10 mouse cellular contexts compared by ENCODE assay signal in the genomic region with DNA sequence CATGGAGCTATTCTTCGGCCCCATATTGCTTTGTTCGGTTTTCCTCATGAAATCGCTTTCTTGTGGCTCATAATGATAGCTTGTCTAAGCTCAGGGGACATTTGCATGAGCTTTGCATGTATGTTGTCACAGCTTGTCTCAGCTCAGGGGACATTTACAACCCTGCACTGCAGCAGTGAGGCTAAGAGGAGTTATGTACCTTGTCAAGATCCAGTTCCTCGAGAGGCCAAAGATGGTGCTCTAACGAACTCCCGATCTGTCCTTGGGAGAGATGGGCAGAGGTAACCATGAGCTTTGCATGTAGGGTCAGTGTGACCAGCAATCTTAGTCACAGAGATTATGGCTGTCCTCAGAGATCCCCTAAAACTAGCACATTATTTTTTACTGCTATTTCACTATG. TPM values are rescaled to one million over a fixed set of nuclear protein-coding genes. Genes with fewer than 3 reads are reported as not detected.
DNase-seq lines count a peak whose midpoint lies in the region; ATAC-seq lines count a peak whose summit lies in the region.
"Had no signal": no experiment of that assay in that cellular context is flagged by ENCODE, and none has a peak within 500 bp of the region (broad histone marks: within the 10 kb centered on the region; RNA-seq: fewer than 3 reads in every experiment).

No protein-coding gene starts in this region.

- DNase-seq in forebrain, embryonic 10.5 days (ENCODE audit: extremely low spot score, low spot score) = no peak
- no peak for DNase-seq in forebrain, embryonic 14.5 days (ENCODE audit: low spot score)
- DNase-seq in kidney, adult 9 months = no peak
- DNase-seq in embryonic facial prominence, embryonic 14.5 days (ENCODE audit: low spot score) = no peak
- DNase-seq in adrenal gland, adult (ENCODE audit: inconsistent age in 2 of 2, low spot score in 1 of 2) = no peak
- DNase-seq in retina, postnatal 1 day = no peak

- WGBS in forebrain, embryonic 10.5 days = 77% methylated on average over 6 of the region's 6 CpGs
- WGBS in forebrain, embryonic 14.5 days = 76% methylated on average over 6 of the region's 6 CpGs
- whole genome bisulfite sequencing in kidney, embryonic 16.5 days = 67% methylated on average over 6 of the region's 6 CpGs
- 73% methylated on average over 6 of the region's 6 CpGs for WGBS in embryonic facial prominence, embryonic 14.5 days
- WGBS in midbrain, embryonic 13.5 days = 66% methylated on average over 6 of the region's 6 CpGs

- peaks cover 5% of the 10 kb centered on the region; the same call in 1 of the 2 replicates for H3K27me3 ChIP-seq in forebrain, embryonic 10.5 days (ENCODE audit: poor library complexity, severe bottlenecking)
- no peaks in the 10 kb centered on the region for H3K27me3 ChIP-seq in forebrain, embryonic 14.5 days (replicated peaks; ENCODE audit: control insufficient read depth, insufficient read depth, low read length)
- H3K27me3 ChIP-seq in kidney, embryonic 16.5 days (ENCODE audit: insufficient read depth, low read length) = no peaks in the 10 kb centered on the region; the same call in 1 of the 2 replicates
- no peaks in the 10 kb centered on the region for H3K27me3 ChIP-seq in embryonic facial prominence, embryonic 14.5 days (replicated peaks; ENCODE audit: control insufficient read depth, insufficient read depth, low read length)
- H3K27me3 ChIP-seq in midbrain, embryonic 13.5 days = peaks cover 8% of the 10 kb centered on the region
- H3K27me3 ChIP-seq: Patski had no signal

- peak overlapping the region; percentile 81; the same call in 1 of the 2 replicates for H3K27ac ChIP-seq in forebrain, embryonic 10.5 days
- H3K27ac ChIP-seq in forebrain, embryonic 14.5 days (ENCODE audit: low read depth, low read length) = no peak overlapping the region
- H3K27ac ChIP-seq in kidney, embryonic 16.5 days (ENCODE audit: low read length) = no peak overlapping the region
- H3K27ac ChIP-seq in embryonic facial prominence, embryonic 14.5 days (replicated peaks; ENCODE audit: low read depth, low read length) = no peak overlapping the region
- no peak overlapping the region for H3K27ac ChIP-seq in midbrain, embryonic 13.5 days
- H3K27ac ChIP-seq: liver, embryonic 14.5 days had no signal

- H3K4me2 ChIP-seq in forebrain, embryonic 14.5 days (ENCODE audit: low read length) = no peak overlapping the region; the same call in 1 of the 2 replicates
- peak overlapping the region; percentile 61; the same call in 1 of the 2 replicates for H3K4me2 ChIP-seq in kidney, embryonic 16.5 days (replicated peaks; ENCODE audit: low read depth, low read length)
- H3K4me2 ChIP-seq in embryonic facial prominence, embryonic 14.5 days (ENCODE audit: low read depth, low read length) = peak overlapping the region; percentile 70; the same call in 1 of the 2 replicates
- H3K4me2 ChIP-seq in midbrain, embryonic 13.5 days (replicated peaks) = peak overlapping the region; percentile 57; the same call in 1 of the 2 replicates

- H3K9me3 ChIP-seq in forebrain, embryonic 10.5 days = no peaks in the 10 kb centered on the region
- H3K9me3 ChIP-seq in forebrain, embryonic 14.5 days (replicated peaks; ENCODE audit: control insufficient read depth, low read length) = no peaks in the 10 kb centered on the region
- H3K9me3 ChIP-seq in kidney, embryonic 16.5 days (ENCODE audit: low read length) = no peaks in the 10 kb centered on the region
- H3K9me3 ChIP-seq in embryonic facial prominence, embryonic 14.5 days (ENCODE audit: control insufficient read depth, low read length) = no peaks in the 10 kb centered on the region
- no peaks in the 10 kb centered on the region for H3K9me3 ChIP-seq in midbrain, embryonic 13.5 days

- H3K4me1 ChIP-seq in forebrain, embryonic 10.5 days = peaks cover 4% of the 10 kb centered on the region; the same call in 1 of the 2 replicates
- H3K4me1 ChIP-seq in forebrain, embryonic 14.5 days (ENCODE audit: control insufficient read depth, insufficient read depth, low read length) = peaks cover 14% of the 10 kb centered on the region
- H3K4me1 ChIP-seq in kidney, embryonic 16.5 days (ENCODE audit: insufficient read depth, low read length) = no peaks in the 10 kb centered on the region
- H3K4me1 ChIP-seq in embryonic facial prominence, embryonic 14.5 days (ENCODE audit: control insufficient read depth, insufficient read depth, low read length) = no peaks in the 10 kb centered on the region; the same call in 1 of the 2 replicates
- 0 out of 2 replicates have a peak, but pooled peaks cover 12% of the 10 kb centered on the region for H3K4me1 ChIP-seq in midbrain, embryonic 13.5 days (replicated peaks)

- H3K4me3 ChIP-seq in forebrain, embryonic 10.5 days = no peak overlapping the region; the same call in 1 of the 2 replicates
- no peak overlapping the region for H3K4me3 ChIP-seq in forebrain, embryonic 14.5 days (ENCODE audit: low read depth, low read length)
- no peak overlapping the region for H3K4me3 ChIP-seq in kidney, embryonic 16.5 days (ENCODE audit: low read length)
- H3K4me3 ChIP-seq in embryonic facial prominence, embryonic 14.5 days (ENCODE audit: low read depth, low read length) = 0 out of 2 replicates have a peak overlapping the region, but pooled peaks have one; percentile 39
- H3K4me3 ChIP-seq in midbrain, embryonic 13.5 days (replicated peaks) = no peak overlapping the region

- H3K9ac ChIP-seq in forebrain, embryonic 14.5 days (ENCODE audit: low read length) = no peak overlapping the region
- no peak overlapping the region for H3K9ac ChIP-seq in kidney, embryonic 16.5 days (replicated peaks; ENCODE audit: low read length)
- 0 out of 2 replicates have a peak overlapping the region, but pooled peaks have one; percentile 57 for H3K9ac ChIP-seq in embryonic facial prominence, embryonic 14.5 days (ENCODE audit: low read depth, low read length)
- no peak overlapping the region for H3K9ac ChIP-seq in midbrain, embryonic 13.5 days (replicated peaks)
- H3K9ac ChIP-seq: liver, embryonic 14.5 days had no signal

- H3K36me3 ChIP-seq in forebrain, embryonic 10.5 days (replicated peaks) = no peaks in the 10 kb centered on the region
- no peaks in the 10 kb centered on the region for H3K36me3 ChIP-seq in forebrain, embryonic 14.5 days (ENCODE audit: control insufficient read depth, insufficient read depth, low read length)
- no peaks in the 10 kb centered on the region for H3K36me3 ChIP-seq in kidney, embryonic 16.5 days (ENCODE audit: insufficient read depth, low read length)
- no peaks in the 10 kb centered on the region for H3K36me3 ChIP-seq in embryonic facial prominence, embryonic 14.5 days (ENCODE audit: control insufficient read depth, insufficient read depth, low read length)
- no peaks in the 10 kb centered on the region for H3K36me3 ChIP-seq in midbrain, embryonic 13.5 days

- ATAC-seq in forebrain, embryonic 14.5 days = no peak
- no peak for ATAC-seq in kidney, embryonic 16.5 days (ENCODE audit: low FRiP score, low TSS enrichment)
- no peak for ATAC-seq in embryonic facial prominence, embryonic 14.5 days (ENCODE audit: low read depth)
- 0 out of 2 replicates have a peak, but pooled peaks have one; percentile 6 for ATAC-seq in midbrain, embryonic 13.5 days
- ATAC-seq: Patski had no signal

RNA-seq across cellular contexts. Expression of a gene that starts 1.5 kb away (rescaled TPM):
- not detected in 2 replicates for polyA plus RNA-seq in forebrain, embryonic 10.5 days (2016; fragmentation: Nextera tagmentation; extraction: Ambion mirVana)
- not detected in 2 replicates for polyA plus RNA-seq in forebrain, embryonic 14.5 days (2014; fragmentation: Nextera tagmentation; extraction: Ambion mirVana)
- polyA plus RNA-seq in kidney, embryonic 16.5 days (2015; fragmentation: Nextera tagmentation; extraction: Ambion mirVana) = 0.19 TPM in 1 of 2 replicates, not detected in the other
- 0.21 TPM in 1 of 2 replicates, not detected in the other for polyA plus RNA-seq in embryonic facial prominence, embryonic 14.5 days (2014; fragmentation: Nextera tagmentation; extraction: Ambion mirVana)
- polyA plus RNA-seq in midbrain, embryonic 13.5 days (2015; fragmentation: Nextera tagmentation; extraction: Ambion mirVana) = 0.10 TPM in 1 of 2 replicates, not detected in the other
- polyA plus RNA-seq: Patski had no signal
